Mouse (Mus musculus): ENCODE measurements around the gene Wnt7a.

Gene Wnt7a

DNA sequence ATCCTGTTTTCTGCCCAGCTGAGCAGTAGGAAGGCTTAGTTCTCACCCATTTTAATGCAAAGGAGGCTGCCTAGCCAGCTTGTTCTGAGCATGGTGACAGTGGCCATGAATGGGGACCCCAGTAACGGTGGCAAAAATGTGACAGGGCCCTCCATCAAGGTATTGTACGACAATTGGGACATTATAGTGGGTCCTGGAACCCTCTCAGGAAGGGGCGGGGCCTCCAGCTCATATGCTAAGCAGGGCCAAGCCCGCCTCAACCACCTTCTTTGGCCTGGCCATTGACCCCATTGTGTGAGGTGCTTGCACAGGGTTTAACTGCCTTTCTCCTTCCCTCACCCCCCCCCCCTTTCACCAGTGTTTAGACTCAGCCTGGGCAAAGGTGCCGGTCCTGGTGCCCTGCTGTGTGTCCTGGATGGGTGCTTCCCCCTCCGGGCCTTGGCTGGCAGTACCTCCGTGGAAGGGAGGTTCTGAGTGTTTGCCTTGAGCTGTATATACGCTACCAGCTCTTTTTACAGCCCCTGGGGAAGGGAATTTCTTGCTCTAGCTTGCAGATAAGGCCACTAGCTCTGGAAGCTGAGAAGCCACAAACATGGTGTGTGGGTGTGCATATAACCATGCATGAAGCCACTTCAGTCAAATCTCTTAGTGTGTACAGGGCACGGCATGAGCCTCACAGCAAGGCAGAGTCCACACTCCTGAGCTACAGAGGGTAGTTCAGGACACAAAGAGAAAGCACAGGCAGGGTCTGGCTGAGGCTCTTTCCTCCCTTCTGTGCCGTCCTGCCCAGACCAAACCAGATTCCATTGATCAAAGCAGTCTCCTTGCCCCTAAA lies 64.9 kb downstream of the Wnt7a start:
- no peak for DNase-seq (ENCODE audit: low read depth in 2 of 2, low spot score in 2 of 2)

DNA sequence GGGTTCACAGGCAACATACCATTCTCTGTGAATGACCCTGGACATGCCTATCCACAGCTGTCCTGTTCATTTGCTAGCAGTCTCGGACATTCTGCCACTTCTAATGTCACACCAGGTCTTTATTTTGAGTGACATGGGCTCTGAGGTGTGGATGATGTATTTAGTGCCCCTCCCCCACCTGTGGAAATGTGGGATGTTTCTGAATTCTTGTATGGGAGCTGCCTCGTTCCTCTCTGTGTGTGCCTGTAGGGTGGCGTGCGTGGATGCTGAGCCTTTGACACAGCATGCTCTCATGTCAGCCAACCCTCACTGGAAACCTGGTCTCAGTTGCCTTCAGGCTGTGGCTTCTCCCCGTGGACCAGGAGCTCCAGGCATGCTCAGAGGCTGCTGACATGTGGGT lies 66.1 kb downstream of the Wnt7a start:
- DNase-seq (ENCODE audit: low read depth in 2 of 2, low spot score in 2 of 2) = no peak

DNA sequence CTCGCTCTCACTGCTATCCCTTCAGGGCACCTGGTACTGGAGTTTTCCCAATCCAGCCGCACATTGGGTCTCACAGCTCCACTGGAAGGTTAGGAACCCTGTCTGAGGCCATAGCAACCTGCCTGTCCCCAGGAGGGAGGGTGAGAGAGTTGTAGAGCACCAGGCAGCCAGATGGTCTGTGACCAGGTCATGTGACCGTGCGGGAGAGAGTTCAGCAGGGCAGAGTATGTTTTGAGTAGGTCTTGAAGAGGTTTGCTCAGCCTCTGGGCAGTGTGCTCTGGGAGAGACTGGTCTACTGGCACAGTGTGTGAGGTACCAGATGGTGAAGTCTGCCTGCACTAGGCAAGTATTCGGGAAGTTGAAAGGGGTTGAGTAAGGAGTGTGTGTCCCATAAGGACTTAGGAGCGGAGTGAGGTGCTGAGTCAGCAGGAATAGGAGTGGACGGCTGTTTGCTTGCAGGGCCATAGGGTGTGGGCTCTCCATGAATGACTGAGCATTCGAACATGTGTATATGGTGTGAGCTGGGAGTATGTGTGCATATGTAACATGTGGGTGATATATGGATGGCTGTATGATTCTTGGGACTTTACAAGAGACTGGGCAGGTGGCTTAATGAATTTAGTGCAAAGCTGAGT lies 71.4 kb downstream of the Wnt7a start:
- no peak for DNase-seq (ENCODE audit: low read depth in 2 of 2, low spot score in 2 of 2)

DNA sequence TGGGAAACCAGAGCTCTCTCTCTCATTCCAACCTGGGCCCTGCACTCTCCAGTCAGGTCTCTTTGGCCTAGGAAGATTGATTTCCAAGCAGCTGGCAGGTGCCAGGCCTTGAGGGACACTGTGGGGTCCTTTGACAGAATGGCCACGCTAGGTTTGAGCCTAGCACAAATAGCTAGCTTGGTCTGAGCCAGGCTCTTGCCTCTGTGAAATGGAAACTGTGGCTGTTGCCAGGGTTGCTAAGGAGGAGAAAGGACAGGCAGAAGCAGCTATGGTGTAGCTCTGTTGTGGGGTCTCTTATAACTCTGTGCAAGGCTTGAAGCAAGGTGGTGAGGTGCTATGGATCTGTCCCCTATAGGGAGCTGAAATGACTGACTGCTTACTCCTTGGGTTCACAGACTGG lies 75.7 kb downstream of the Wnt7a start:
- no peak for DNase-seq (ENCODE audit: low read depth in 2 of 2, low spot score in 2 of 2)

DNA sequence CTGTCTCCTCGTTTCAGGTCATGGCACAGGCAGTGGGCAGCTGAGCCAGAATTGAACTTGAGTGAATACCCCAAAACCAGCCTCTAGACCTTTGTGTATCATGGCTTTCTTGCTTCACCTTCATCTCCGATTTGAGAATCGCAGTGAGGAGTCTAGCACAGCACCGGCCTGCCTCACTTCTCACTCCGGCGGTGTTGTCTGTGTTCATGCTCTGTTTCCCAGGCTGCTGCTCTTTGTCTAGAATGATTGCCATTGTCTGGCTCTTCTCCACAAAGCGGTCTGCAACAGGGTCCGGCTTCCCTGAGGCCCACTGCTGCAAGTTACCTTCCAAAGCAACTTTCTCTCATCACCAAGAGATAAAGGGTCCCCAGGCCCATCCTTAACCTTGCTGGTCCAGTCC lies 79.3 kb downstream of the Wnt7a start:
- DNase-seq (ENCODE audit: low read depth in 2 of 2, low spot score in 2 of 2) = no peak

DNA sequence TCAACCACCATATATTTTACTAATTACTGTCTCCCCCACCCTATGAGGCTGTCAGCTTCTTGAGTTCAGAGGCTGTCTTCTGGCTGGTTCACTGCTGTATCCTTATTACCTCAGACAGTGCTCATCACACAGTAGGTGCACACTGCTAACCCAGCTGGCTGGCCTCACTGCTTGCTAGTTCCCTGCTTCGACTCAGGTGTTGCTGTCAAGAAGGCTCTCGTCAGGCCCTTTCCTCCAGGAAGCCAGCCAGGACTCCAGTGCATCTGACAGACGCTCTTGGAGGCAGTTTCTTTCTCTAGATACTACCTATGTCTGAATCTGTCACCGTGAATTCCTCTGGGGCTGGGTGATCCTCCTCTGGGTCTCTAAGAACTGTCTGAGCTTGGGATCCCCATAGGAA lies 85.6 kb downstream of the Wnt7a start:
- no peak for DNase-seq (ENCODE audit: low read depth in 2 of 2, low spot score in 2 of 2)

DNA sequence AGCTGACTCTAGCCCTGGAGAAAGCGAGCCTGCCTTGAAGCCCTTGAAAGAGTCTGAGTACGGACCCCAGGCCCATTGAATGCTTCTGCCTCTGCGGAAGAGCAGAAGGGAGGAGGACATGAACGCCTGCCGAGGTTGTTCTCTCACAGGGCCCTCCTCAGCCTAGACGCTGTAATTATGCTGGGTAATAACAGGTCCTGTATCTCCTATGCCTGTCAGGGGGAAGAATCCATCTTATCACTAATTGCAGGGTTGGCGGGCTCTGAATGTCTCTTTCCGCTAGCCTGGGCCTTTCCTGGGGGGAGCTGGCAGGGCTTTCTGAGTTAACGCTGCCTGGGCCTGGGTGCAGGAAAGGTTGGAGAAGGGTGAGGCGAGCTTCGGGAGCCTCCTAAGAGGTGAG lies 86.4 kb downstream of the Wnt7a start:
- DNase-seq (ENCODE audit: low read depth in 2 of 2, low spot score in 2 of 2) = no peak

DNA sequence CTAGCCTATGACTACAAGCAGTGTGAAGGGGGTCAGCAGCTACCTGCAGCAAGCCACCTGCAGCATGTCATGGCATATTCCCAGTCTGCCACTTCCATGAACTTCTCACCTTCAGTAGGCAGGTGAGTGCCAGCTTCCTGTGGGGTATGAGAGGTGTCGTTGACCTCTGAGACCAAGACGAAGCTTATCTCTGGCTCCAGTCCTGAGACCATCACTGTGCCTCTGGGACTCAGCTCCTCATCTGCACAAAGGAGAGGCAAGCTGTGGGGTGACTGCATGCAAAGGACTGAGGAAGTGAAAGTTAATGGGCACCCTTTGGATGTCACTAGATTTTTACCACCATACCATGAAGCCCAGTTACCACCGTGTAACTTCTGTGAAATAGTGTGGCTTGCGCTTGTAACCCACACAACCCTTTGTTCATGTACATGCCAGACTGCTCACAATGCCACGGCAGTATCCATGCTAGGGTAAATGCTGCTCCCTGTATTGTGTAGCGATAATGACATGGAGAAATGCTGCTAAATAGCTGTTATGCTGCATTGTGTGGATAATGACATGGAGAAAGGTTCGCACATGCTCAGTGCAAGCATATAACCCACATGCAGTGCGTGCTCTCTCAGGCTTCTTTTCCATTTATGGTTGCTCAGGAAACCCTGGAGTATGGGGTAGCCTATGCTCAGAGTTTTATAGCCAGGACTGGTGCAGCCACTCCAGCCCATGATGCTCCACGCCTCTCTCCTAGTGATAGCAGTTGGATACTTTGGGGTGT lies 89.0 kb downstream of the Wnt7a start:
- DNase-seq (ENCODE audit: low read depth in 2 of 2, low spot score in 2 of 2) = no peak
